Mouse (Mus musculus): ENCODE results near the gene Rcl1. TPM values are rescaled to one million over a fixed set of nuclear protein-coding genes. Genes with fewer than 3 reads are reported as not detected.
A peak's percentile ranks its signal among the peaks of the same experiment; 100 is the strongest.

The Rcl1 gene
- polyA plus RNA-seq, 1 experiment = 14.1 TPM

- DNase-seq = peak; percentile 45
- Histone ChIP-seq H3K4me3 (replicated peaks; ENCODE audit: extremely low read depth, low read depth, low read length) (no peak overlapping the region), H3K4me1 (ENCODE audit: control insufficient read depth, insufficient read depth, low read length) (peaks cover 3% of the 10 kb centered on the region; the same call in 1 of the 2 replicates)
- TF ChIP-seq POLR2A (IDR thresholded peaks at IDR 0.05; ENCODE audit: borderline replicate concordance, extremely low read depth, low read depth, low read length) (no peak), CTCF (IDR thresholded peaks at IDR 0.05; ENCODE audit: insufficient read depth, low read length) (no peak)
- 28% methylated on average over 9 of the region's 9 CpGs for WGBS
Observed at GRCm38 (mm10) chr19:29064451-29065102, 36.6 kb upstream of the Rcl1 start.

- TF ChIP-seq POLR2A (IDR thresholded peaks at IDR 0.05; ENCODE audit: borderline replicate concordance, extremely low read depth, low read depth, low read length) = peak; percentile 57; the same call in 1 of the 2 replicates
- TF ChIP-seq CTCF (IDR thresholded peaks at IDR 0.05; ENCODE audit: insufficient read depth, low read length) = no peak
- DNase-seq = peak; percentile 77
- WGBS = 6% methylated on average over 11 of the region's 11 CpGs
- Histone ChIP-seq H3K4me3 (replicated peaks; ENCODE audit: extremely low read depth, low read depth, low read length) (peak overlapping the region; percentile 52), H3K4me1 (ENCODE audit: control insufficient read depth, insufficient read depth, low read length) (peaks cover 3% of the 10 kb centered on the region; the same call in 1 of the 2 replicates)
Observed at GRCm38 (mm10) chr19:29066981-29067471, 34.1 kb upstream of the Rcl1 start.

- no peak for DNase-seq
- Histone ChIP-seq H3K4me3 (replicated peaks; ENCODE audit: extremely low read depth, low read depth, low read length) (no peak overlapping the region), H3K4me1 (ENCODE audit: control insufficient read depth, insufficient read depth, low read length) (peaks cover 3% of the 10 kb centered on the region; the same call in 1 of the 2 replicates)
- no peak for TF ChIP-seq CTCF (IDR thresholded peaks at IDR 0.05; ENCODE audit: insufficient read depth, low read length)
- no peak for TF ChIP-seq POLR2A (IDR thresholded peaks at IDR 0.05; ENCODE audit: borderline replicate concordance, extremely low read depth, low read depth, low read length)
- 62% methylated on average over 5 of the region's 5 CpGs for WGBS
Observed at GRCm38 (mm10) chr19:29069195-29069594, 32.0 kb upstream of the Rcl1 start.

GRCm38 (mm10) chr19:29074802-29075201 is 26.4 kb upstream of the Rcl1 start:
- no peak for TF ChIP-seq POLR2A (IDR thresholded peaks at IDR 0.05; ENCODE audit: borderline replicate concordance, extremely low read depth, low read depth, low read length)
- TF ChIP-seq CTCF (IDR thresholded peaks at IDR 0.05; ENCODE audit: insufficient read depth, low read length) = no peak
- DNase-seq = no peak
- Histone ChIP-seq H3K4me1 (ENCODE audit: control insufficient read depth, insufficient read depth, low read length) (no peaks in the 10 kb centered on the region), H3K4me3 (replicated peaks; ENCODE audit: extremely low read depth, low read depth, low read length) (no peak overlapping the region)
- 60% methylated on average over 6 of the region's 6 CpGs for WGBS

- no peak for DNase-seq
- no peak for TF ChIP-seq POLR2A (IDR thresholded peaks at IDR 0.05; ENCODE audit: borderline replicate concordance, extremely low read depth, low read depth, low read length)
- TF ChIP-seq CTCF (IDR thresholded peaks at IDR 0.05; ENCODE audit: insufficient read depth, low read length) = no peak
- WGBS = 64% methylated on average over 6 of the region's 6 CpGs
Observed at GRCm38 (mm10) chr19:29088628-29089027, 12.5 kb upstream of the Rcl1 start.

GRCm38 (mm10) chr19:29092194-29092593 is 9.0 kb upstream of the Rcl1 start:
- DNase-seq = no peak
- TF ChIP-seq POLR2A (IDR thresholded peaks at IDR 0.05; ENCODE audit: borderline replicate concordance, extremely low read depth, low read depth, low read length) (no peak), CTCF (IDR thresholded peaks at IDR 0.05; ENCODE audit: insufficient read depth, low read length) (no peak)
- no peak overlapping the region for H3K4me3 ChIP-seq (replicated peaks; ENCODE audit: extremely low read depth, low read depth, low read length)
- no peaks in the 10 kb centered on the region for H3K4me1 ChIP-seq (ENCODE audit: control insufficient read depth, insufficient read depth, low read length)

More at GRCm38 (mm10) chr19:29088628-29089027, 12.5 kb upstream of the Rcl1 start:
- Histone ChIP-seq H3K4me3 (replicated peaks; ENCODE audit: extremely low read depth, low read depth, low read length) (no peak overlapping the region), H3K4me1 (ENCODE audit: control insufficient read depth, insufficient read depth, low read length) (no peaks in the 10 kb centered on the region)

- 77% methylated on average over 5 of the region's 5 CpGs for WGBS
- peaks cover 4% of the 10 kb centered on the region; the same call in 1 of the 2 replicates for H3K4me1 ChIP-seq (ENCODE audit: control insufficient read depth, insufficient read depth, low read length)
- DNase-seq = no peak
- H3K4me3 ChIP-seq (replicated peaks; ENCODE audit: extremely low read depth, low read depth, low read length) = no peak overlapping the region
- TF ChIP-seq CTCF (IDR thresholded peaks at IDR 0.05; ENCODE audit: insufficient read depth, low read length) (no peak), POLR2A (IDR thresholded peaks at IDR 0.05; ENCODE audit: borderline replicate concordance, extremely low read depth, low read depth, low read length) (no peak)
Observed at GRCm38 (mm10) chr19:29099106-29099505, 2.1 kb upstream of the Rcl1 start.

GRCm38 (mm10) chr19:29099596-29099995 is 1.6 kb upstream of the Rcl1 start:
- TF ChIP-seq CTCF (IDR thresholded peaks at IDR 0.05; ENCODE audit: insufficient read depth, low read length) (no peak), POLR2A (IDR thresholded peaks at IDR 0.05; ENCODE audit: borderline replicate concordance, extremely low read depth, low read depth, low read length) (no peak)
- no peak for DNase-seq
- peaks cover 4% of the 10 kb centered on the region; the same call in 1 of the 2 replicates for H3K4me1 ChIP-seq (ENCODE audit: control insufficient read depth, insufficient read depth, low read length)
- WGBS = 77% methylated on average over 4 of the region's 4 CpGs
- H3K4me3 ChIP-seq (replicated peaks; ENCODE audit: extremely low read depth, low read depth, low read length) = no peak overlapping the region

- no peak overlapping the region for H3K4me3 ChIP-seq (replicated peaks; ENCODE audit: extremely low read depth, low read depth, low read length)
Observed at GRCm38 (mm10) chr19:29100261-29100660, 914 bp upstream of the Rcl1 start.

GRCm38 (mm10) chr19:29101591-29101990 is 416 bp downstream of the Rcl1 start:
- no peak for DNase-seq
- no peak for TF ChIP-seq POLR2A (IDR thresholded peaks at IDR 0.05; ENCODE audit: borderline replicate concordance, extremely low read depth, low read depth, low read length)
- no peak for TF ChIP-seq CTCF (IDR thresholded peaks at IDR 0.05; ENCODE audit: insufficient read depth, low read length)
- WGBS = under 1% methylated on average over 27 of the region's 27 CpGs
- peaks cover 4% of the 10 kb centered on the region; the same call in 1 of the 2 replicates for H3K4me1 ChIP-seq (ENCODE audit: control insufficient read depth, insufficient read depth, low read length)
- peak overlapping the region; percentile 76 for H3K4me3 ChIP-seq (replicated peaks; ENCODE audit: extremely low read depth, low read depth, low read length)

More at GRCm38 (mm10) chr19:29100261-29100660, 914 bp upstream of the Rcl1 start:
- TF ChIP-seq POLR2A (IDR thresholded peaks at IDR 0.05; ENCODE audit: borderline replicate concordance, extremely low read depth, low read depth, low read length) (no peak), CTCF (IDR thresholded peaks at IDR 0.05; ENCODE audit: insufficient read depth, low read length) (no peak)
- H3K4me1 ChIP-seq (ENCODE audit: control insufficient read depth, insufficient read depth, low read length) = peaks cover 4% of the 10 kb centered on the region; the same call in 1 of the 2 replicates
- DNase-seq = no peak
- 19% methylated on average over 8 of the region's 8 CpGs for WGBS
